Mouse (Mus musculus): ENCODE results near the gene Raph1. TPM values are rescaled to one million over a fixed set of nuclear protein-coding genes. Genes with fewer than 3 reads are reported as not detected.
A peak's percentile ranks its signal among the peaks of the same experiment; 100 is the strongest.

Gene Raph1
- polyA plus RNA-seq, 1 experiment from 2014 or later = 23.4 TPM

DNA sequence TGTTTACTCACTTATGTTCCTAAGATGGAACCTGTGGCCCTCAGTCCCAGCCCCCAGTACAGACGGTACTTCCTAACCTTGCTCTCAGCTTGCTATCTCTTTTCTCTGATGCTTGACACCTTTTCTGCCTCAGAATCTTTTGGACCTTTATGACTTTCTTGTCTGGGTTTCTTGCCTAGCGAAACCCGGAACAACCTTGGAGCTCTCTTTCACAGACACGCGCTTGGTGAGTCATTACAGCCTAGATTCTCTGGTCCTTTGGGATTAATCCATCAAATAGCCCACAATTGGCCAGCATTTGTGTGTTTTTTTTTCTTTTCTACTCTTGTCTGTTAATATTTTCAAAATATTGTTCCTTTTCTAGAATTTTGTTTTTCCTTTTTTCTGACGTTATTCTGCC, 26.2 kb upstream of the Raph1 start:
- H3K9me3 ChIP-seq = no peaks in the 10 kb centered on the region
- H3K9ac ChIP-seq = no peak overlapping the region
- H3K36me3 ChIP-seq = no peaks in the 10 kb centered on the region
- H3K4me2 ChIP-seq (replicated peaks) = no peak overlapping the region
- WGBS = 90% methylated on average over 6 of the region's 6 CpGs
- H3K27ac ChIP-seq = no peak overlapping the region
- H3K4me3 ChIP-seq = no peak overlapping the region
- H3K4me1 ChIP-seq = no peaks in the 10 kb centered on the region
- H3K27me3 ChIP-seq = no peaks in the 10 kb centered on the region
- ATAC-seq (ENCODE audit: insufficient number of reproducible peaks, insufficient read depth, low FRiP score, low TSS enrichment) = no peak

DNA sequence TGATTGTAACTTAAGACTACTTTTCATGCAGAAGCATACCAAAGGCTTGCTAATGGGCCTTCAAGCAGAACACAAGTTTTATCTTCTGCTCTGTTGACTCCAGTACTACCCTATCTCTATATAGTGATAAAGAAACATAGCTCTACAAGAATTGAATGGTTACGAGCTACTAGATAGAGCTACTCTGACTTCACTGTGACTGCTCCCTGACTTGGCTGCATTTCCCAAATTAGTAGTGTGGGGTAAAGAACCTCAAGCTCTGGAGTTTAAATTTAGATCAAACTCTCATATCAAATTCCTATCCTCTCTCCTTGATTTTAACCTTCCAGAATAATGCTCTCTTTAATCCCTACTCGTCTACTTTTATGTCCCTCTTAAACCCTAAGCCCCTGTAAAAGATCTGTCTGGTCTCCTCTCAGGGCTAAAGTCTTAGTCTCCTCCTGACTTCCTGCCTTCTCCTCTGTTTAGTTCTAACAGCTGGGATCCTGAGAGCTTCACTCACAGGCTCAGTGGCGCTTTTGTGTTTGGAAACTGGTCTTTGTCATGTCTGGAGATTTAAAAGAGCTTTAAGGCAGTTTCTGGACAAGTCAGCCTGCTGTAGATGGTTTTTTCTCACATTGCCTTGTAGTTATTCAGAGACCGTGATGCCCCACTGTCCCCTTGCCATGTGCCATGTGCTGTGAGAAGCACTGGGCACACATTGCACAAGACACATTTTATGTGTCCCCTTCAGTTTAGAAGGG, 22.2 kb upstream of the Raph1 start:
- Histone ChIP-seq H3K27ac (no peak overlapping the region), H3K9ac (no peak overlapping the region), H3K4me2 (replicated peaks) (no peak overlapping the region), H3K27me3 (no peaks in the 10 kb centered on the region), H3K9me3 (no peaks in the 10 kb centered on the region), H3K4me1 (no peaks in the 10 kb centered on the region), H3K36me3 (no peaks in the 10 kb centered on the region), H3K4me3 (no peak overlapping the region)
- 68% methylated on average over 4 of the region's 4 CpGs for WGBS
- ATAC-seq (ENCODE audit: insufficient number of reproducible peaks, insufficient read depth, low FRiP score, low TSS enrichment) = no peak

DNA sequence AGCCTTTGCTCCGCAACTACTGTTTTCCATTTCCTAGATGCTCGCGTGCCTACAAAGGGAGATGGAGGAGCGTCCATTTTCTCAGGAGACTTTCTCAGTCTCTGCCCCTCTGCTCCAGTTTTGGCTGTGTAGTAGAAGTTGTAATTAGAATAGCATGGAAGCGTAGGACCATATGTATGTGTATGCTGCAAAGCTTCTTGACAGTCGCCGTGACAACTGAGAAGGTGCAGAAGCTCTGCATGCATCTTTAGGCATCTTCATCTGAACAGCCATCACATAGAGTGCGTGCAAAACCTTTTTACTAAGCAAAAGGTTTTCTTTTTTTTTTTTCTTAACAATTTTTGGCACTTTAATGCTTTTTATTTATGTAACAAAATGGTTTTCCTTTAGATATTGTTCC, 14.1 kb upstream of the Raph1 start:
- Histone ChIP-seq H3K27ac (no peak overlapping the region), H3K4me2 (replicated peaks) (no peak overlapping the region), H3K4me3 (no peak overlapping the region), H3K4me1 (no peaks in the 10 kb centered on the region), H3K36me3 (no peaks in the 10 kb centered on the region), H3K27me3 (no peaks in the 10 kb centered on the region), H3K9ac (no peak overlapping the region), H3K9me3 (no peaks in the 10 kb centered on the region)
- WGBS = 83% methylated on average over 8 of the region's 8 CpGs
- ATAC-seq (ENCODE audit: insufficient number of reproducible peaks, insufficient read depth, low FRiP score, low TSS enrichment) = no peak

DNA sequence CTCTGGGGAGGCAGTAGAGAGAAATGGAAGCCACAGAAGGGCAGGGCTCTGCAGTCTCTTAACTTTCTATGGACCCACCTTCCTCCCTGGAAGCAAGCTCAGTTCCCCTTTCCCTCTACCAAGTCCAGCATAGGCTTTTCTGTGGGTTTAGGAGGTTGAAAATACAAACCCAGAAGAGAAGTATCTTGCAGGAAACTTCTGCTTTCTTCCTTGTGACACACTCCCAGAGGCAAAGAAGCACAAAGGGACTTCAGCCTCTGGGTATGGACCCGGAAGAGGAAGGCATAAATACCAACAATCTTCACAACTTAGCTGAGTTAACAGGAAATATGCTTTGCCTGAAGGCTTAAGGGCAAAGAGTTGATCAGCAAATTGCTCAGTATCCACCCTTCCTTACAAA, 13.0 kb upstream of the Raph1 start:
- WGBS = 60% methylated on average over 1 of the region's 1 CpGs
- no peaks in the 10 kb centered on the region for H3K27me3 ChIP-seq
- H3K4me1 ChIP-seq = no peaks in the 10 kb centered on the region
- ATAC-seq (ENCODE audit: insufficient number of reproducible peaks, insufficient read depth, low FRiP score, low TSS enrichment) = no peak
- H3K36me3 ChIP-seq = no peaks in the 10 kb centered on the region
- no peak overlapping the region for H3K4me3 ChIP-seq
- no peak overlapping the region for H3K4me2 ChIP-seq (replicated peaks)
- H3K9ac ChIP-seq = no peak overlapping the region
- H3K9me3 ChIP-seq = no peaks in the 10 kb centered on the region
- no peak overlapping the region for H3K27ac ChIP-seq

DNA sequence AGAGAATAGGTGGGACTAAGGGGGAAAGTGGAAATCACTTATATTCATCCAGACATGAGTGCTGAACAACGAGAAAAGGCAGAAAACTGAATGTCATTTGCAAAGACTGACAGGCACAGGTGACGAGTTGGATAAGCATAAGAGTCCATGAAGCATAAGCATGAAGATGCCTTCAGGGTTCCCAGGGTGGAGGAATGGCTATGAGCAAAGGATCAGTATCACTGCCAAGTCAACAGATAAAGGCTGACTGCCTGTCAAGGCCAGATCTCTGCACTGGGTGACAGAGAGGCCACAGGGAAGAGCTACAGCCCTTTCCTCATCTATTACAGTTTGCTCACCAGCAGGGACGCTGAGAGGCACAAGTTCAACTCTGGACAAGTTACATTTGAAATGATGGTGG, 5.8 kb upstream of the Raph1 start:
- no peaks in the 10 kb centered on the region for H3K27me3 ChIP-seq
- H3K36me3 ChIP-seq = no peaks in the 10 kb centered on the region
- H3K9ac ChIP-seq = no peak overlapping the region
- H3K4me2 ChIP-seq (replicated peaks) = no peak overlapping the region
- no peak overlapping the region for H3K27ac ChIP-seq
- ATAC-seq (ENCODE audit: insufficient number of reproducible peaks, insufficient read depth, low FRiP score, low TSS enrichment) = no peak
- H3K9me3 ChIP-seq = no peaks in the 10 kb centered on the region
- H3K4me1 ChIP-seq = no peaks in the 10 kb centered on the region
- 73% methylated on average over 3 of the region's 3 CpGs for WGBS
- H3K4me3 ChIP-seq = no peak overlapping the region

GRCm38 (mm10) chr1:60569741-60570140, 2.8 kb upstream of the Raph1 start:
- WGBS = 90% methylated on average over 7 of the region's 7 CpGs
- H3K4me2 ChIP-seq (replicated peaks) = no peak overlapping the region

DNA sequence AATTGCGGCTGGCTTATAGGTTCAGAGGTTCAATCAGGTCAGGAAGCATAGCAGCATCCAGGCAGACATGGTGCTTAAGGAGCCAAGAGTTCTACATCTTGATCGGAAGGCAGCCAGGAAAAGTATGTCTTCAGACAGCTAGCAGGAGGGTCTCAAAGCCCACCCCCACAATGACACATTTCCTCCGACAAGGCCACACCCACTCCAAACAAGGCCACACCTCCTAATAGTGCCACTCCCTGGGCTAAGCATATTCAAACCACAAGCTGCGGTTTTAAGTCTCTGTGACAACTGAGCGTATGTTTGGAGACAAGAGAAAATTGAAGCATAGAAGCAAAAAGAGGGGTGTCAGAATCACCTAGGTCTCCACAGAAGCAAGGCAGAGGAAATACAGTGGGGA, 2.3 kb upstream of the Raph1 start:
- H3K4me3 ChIP-seq = no peak overlapping the region
- H3K4me2 ChIP-seq (replicated peaks) = no peak overlapping the region
- no peak for ATAC-seq (ENCODE audit: insufficient number of reproducible peaks, insufficient read depth, low FRiP score, low TSS enrichment)
- 55% methylated on average over 5 of the region's 5 CpGs for WGBS
- no peaks in the 10 kb centered on the region for H3K9me3 ChIP-seq
- no peak overlapping the region for H3K9ac ChIP-seq
- H3K27me3 ChIP-seq = no peaks in the 10 kb centered on the region
- peaks cover 8% of the 10 kb centered on the region for H3K4me1 ChIP-seq
- no peak overlapping the region for H3K27ac ChIP-seq
- H3K36me3 ChIP-seq = no peaks in the 10 kb centered on the region

More at GRCm38 (mm10) chr1:60569741-60570140, 2.8 kb upstream of the Raph1 start:
- H3K27ac ChIP-seq = no peak overlapping the region
- H3K4me3 ChIP-seq = no peak overlapping the region
- no peak for ATAC-seq (ENCODE audit: insufficient number of reproducible peaks, insufficient read depth, low FRiP score, low TSS enrichment)
- H3K4me1 ChIP-seq = peaks cover 7% of the 10 kb centered on the region
- no peaks in the 10 kb centered on the region for H3K27me3 ChIP-seq
- H3K9ac ChIP-seq = no peak overlapping the region
- H3K9me3 ChIP-seq = no peaks in the 10 kb centered on the region
- H3K36me3 ChIP-seq = no peaks in the 10 kb centered on the region

- Histone ChIP-seq H3K4me3 (peak overlapping the region; percentile 94), H3K27ac (peak overlapping the region; percentile 92), H3K4me1 (peaks cover 8% of the 10 kb centered on the region), H3K9me3 (no peaks in the 10 kb centered on the region), H3K27me3 (no peaks in the 10 kb centered on the region), H3K4me2 (replicated peaks) (peak overlapping the region; percentile 71), H3K9ac (peak overlapping the region; percentile 94), H3K36me3 (no peaks in the 10 kb centered on the region)
- no peak for ATAC-seq (ENCODE audit: insufficient number of reproducible peaks, insufficient read depth, low FRiP score, low TSS enrichment)
- 7% methylated on average over 5 of the region's 5 CpGs for WGBS
Observed at GRCm38 (mm10) chr1:60567321-60567720, 417 bp upstream of the Raph1 start.

DNA sequence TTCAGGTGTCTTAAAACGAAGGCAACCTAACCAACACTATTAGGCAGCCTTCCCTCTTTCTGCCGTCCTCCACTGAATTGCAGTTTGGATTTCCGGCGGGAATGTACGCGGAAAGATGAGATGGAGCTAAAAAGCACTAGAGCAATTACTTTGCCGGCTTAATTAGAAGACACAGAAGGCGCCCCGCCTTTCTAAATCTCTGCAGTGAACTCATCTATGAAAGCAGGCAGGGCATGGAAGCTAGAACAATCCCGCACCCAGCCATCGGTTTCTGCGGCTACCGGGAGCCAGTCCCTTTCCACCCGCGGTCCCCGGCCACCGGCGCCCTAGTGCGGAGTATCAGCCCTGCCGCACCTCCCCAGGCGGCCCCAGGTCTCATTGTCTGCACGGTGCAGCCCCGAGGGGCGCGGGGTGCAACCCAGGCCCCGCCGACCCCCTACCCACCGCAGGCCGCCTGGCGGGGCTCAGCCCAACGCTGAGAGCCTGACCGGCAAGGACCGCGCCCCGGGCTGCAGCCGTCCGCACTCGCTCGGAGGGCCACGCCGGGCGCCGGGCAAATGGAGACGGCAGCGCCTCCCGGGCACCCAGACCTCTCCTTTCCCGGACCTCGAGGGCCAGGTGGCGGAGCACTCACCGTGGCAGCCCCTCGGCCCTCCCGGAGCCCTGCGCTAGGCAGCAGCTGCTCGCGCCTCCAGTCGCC, 823 bp downstream of the Raph1 start:
- under 1% methylated on average over 56 of the region's 56 CpGs for WGBS
- Histone ChIP-seq H3K4me1 (peaks cover 8% of the 10 kb centered on the region), H3K9ac (peak overlapping the region; percentile 94), H3K36me3 (peaks cover 4% of the 10 kb centered on the region; the same call in 1 of the 2 replicates), H3K27me3 (no peaks in the 10 kb centered on the region), H3K4me3 (peak overlapping the region; percentile 94), H3K4me2 (replicated peaks) (peak overlapping the region; percentile 71), H3K9me3 (no peaks in the 10 kb centered on the region), H3K27ac (peak overlapping the region; percentile 92)
- peak; percentile 81 for ATAC-seq (ENCODE audit: insufficient number of reproducible peaks, insufficient read depth, low FRiP score, low TSS enrichment)

DNA sequence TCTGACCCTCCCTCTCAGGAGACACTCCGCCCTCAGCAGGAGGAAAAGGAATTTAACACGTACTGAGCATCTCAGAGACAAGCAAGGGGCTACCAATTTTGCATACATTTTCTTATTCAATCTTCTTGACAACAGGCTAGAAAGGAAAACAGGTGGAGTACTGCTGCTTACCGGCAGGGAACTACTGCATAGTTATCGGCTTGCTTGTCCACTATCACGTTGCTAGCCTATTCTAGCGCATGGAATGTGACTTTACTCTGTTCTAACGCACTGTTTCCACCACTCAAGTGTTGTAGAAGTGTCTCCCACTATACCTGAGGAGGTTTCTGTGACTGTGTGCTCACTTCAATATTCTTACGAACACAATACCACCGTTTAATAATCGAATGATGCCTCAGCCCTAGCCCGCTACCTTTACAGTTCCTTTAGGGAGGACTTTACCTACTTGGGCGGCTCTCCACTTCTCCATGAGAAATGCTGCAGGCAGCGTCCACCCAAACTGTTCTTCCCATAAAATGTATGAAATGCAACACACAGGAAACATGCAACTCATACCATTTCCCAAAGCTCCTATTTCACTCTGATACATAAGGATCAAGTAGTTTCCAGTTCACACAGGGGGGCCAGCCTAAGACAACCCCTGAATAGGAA, 1.5 kb downstream of the Raph1 start:
- 2% methylated on average over 13 of the region's 13 CpGs for WGBS
- H3K27ac ChIP-seq = peak overlapping the region; percentile 30; the same call in 1 of the 2 replicates
- H3K9ac ChIP-seq = peak overlapping the region; percentile 94
- peak overlapping the region; percentile 71 for H3K4me2 ChIP-seq (replicated peaks)
- H3K4me3 ChIP-seq = peak overlapping the region; percentile 94
- no peaks in the 10 kb centered on the region for H3K27me3 ChIP-seq
- peaks cover 8% of the 10 kb centered on the region for H3K4me1 ChIP-seq
- no peaks in the 10 kb centered on the region for H3K9me3 ChIP-seq
- peaks cover 4% of the 10 kb centered on the region; the same call in 1 of the 2 replicates for H3K36me3 ChIP-seq
- ATAC-seq (ENCODE audit: insufficient number of reproducible peaks, insufficient read depth, low FRiP score, low TSS enrichment) = no peak

- Histone ChIP-seq H3K4me1 (peaks cover 8% of the 10 kb centered on the region), H3K36me3 (peaks cover 4% of the 10 kb centered on the region; the same call in 1 of the 2 replicates), H3K27ac (no peak overlapping the region), H3K4me3 (peak overlapping the region; percentile 94), H3K4me2 (replicated peaks) (peak overlapping the region; percentile 71), H3K9me3 (no peaks in the 10 kb centered on the region), H3K9ac (no peak overlapping the region), H3K27me3 (no peaks in the 10 kb centered on the region)
- no peak for ATAC-seq (ENCODE audit: insufficient number of reproducible peaks, insufficient read depth, low FRiP score, low TSS enrichment)
- WGBS = 81% methylated on average over 5 of the region's 5 CpGs
Observed at GRCm38 (mm10) chr1:60564691-60565090, 2.2 kb downstream of the Raph1 start.

DNA sequence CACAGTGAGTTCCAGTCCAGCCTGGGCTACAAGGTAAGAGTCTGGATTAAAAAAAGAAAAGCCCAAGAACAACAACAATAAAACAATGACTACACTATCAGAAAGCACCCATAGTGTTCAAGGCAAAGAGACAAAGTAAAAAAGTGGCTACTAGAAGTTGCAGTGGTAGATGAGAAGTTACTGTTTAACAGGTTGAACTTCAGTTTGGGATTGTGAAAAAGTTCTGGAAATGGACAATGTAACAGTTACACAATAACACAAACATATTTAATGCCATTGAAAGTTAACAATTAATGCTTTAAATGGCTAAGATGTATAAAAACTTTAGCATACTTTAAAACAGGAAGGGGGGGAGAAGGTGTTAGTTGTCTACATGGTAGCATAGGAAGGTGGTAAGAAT, 3.9 kb downstream of the Raph1 start:
- Histone ChIP-seq H3K4me1 (peaks cover 8% of the 10 kb centered on the region), H3K36me3 (peaks cover 4% of the 10 kb centered on the region; the same call in 1 of the 2 replicates), H3K4me3 (no peak overlapping the region), H3K27ac (no peak overlapping the region), H3K9ac (no peak overlapping the region), H3K9me3 (no peaks in the 10 kb centered on the region), H3K4me2 (replicated peaks) (no peak overlapping the region), H3K27me3 (no peaks in the 10 kb centered on the region)
- ATAC-seq (ENCODE audit: insufficient number of reproducible peaks, insufficient read depth, low FRiP score, low TSS enrichment) = no peak

All from embryonic facial prominence, embryonic 12.5 days (tissue).